Mouse (Mus musculus): ENCODE measurements around the gene Cnot3.

DNA sequence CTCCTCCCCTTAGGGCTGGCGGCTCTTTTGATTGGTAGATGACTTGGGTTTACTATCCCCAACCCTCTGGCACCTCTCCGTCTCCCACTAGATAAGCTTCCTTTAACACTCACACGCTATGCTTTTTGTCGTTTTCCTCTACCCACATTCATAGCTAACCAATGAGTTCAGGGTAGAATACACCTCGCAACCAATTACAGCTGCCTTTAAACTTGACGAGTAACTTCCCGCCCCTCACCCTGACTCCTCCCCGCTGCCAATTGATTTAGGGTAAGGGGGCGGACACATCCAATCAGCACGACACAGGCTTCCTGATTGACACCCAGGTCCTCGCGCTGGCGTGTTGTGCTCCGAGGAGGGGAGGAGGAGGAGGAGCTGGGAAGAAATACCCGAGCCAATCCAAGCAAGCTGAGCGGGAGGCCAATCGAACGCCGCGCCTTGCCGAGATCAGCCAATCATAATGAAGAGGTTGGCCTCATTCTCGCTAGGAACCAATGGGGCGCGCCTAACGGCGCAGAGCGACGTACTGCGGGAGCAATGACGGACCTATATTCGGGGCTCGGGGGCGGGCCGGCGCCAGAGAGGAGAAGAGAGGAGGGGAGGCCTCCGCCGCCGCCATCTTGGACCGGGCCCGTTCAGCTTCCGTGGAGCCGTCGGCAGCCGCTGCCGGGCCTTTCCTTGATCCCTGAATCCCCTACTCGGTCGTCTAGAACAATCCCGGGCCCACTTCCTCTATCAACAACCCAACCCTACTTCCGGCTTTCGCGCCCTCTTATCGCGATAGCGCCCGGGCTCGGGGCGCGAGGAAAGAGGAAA lies at the start of gene Cnot3:
- TF ChIP-seq CTCF (IDR thresholded peaks at IDR 0.05; ENCODE audit: low read depth, low read length) (no peak), POLR2A (IDR thresholded peaks at IDR 0.05; ENCODE audit: borderline replicate concordance, low read depth, low read length) (no peak)

Data from bone marrow macrophage, adult 2 months (primary cell).